Mouse (Mus musculus): ENCODE measurements around the gene Maff.

DNA sequence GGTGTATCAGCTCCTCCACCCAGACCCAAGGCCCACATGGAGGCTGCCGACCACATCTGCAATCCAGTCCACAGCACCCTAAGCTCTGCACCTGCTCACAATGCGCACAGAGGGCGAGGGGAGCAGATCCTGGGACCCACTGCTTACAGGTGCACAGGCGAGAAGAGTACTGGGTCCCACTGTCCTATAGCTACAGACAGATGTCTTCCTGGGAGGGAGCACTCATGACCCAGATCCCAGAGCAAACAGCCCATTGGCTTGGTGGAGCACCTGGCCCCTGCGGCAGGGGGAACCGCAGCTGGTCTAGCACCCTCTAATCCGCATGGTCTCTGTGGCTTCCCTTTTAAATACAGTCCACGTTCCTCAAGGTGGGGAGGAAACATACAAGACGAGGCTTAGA, 35.2 kb downstream of the Maff start:
- no peak for TF ChIP-seq POLR2A (IDR thresholded peaks at IDR 0.05; ENCODE audit: control insufficient read depth, low read depth, low read length)
- TF ChIP-seq CTCF (IDR thresholded peaks at IDR 0.05; ENCODE audit: control insufficient read depth, insufficient read depth, insufficient replicate concordance, low read depth, low read length) = no peak
